Mouse (Mus musculus) lung, adult 2 months (tissue): ENCODE measurements around the gene Arhgap32.

Source experiments
- CTCF ChIP-seq: fragments of 200-500 bp; IDR thresholded peaks from 2 replicates; pipeline ENCODE4 v1.5.1; 2011; ENCODE audit warnings: mild to moderate bottlenecking, low read length, control low read depth; ENCODE audit not compliant: insufficient read depth
- POLR2A ChIP-seq: fragments of 200-500 bp; IDR thresholded peaks from 2 replicates; pipeline ENCODE4 v1.6.1; 2011; ENCODE audit warnings: low read depth, mild to moderate bottlenecking, control low read depth, low read length, borderline replicate concordance; ENCODE audit errors: extremely low read depth

- TF ChIP-seq CTCF (no peak), POLR2A (no peak)
Measured at GRCm38 (mm10) chr9:32095511-32095910, 20.4 kb upstream of the Arhgap32 start.
